Mouse (Mus musculus): ENCODE data around the gene Ctss.
"Not testable (repeated sequence)": the region's sequence is repeated elsewhere in the genome, so short reads cannot be mapped to it uniquely, and the experiment has no call there.

The Ctss gene

GRCm38 (mm10) chr3:95538936-95539335 is 12.3 kb downstream of the Ctss start:
- DNase-seq, result no peak

DNA sequence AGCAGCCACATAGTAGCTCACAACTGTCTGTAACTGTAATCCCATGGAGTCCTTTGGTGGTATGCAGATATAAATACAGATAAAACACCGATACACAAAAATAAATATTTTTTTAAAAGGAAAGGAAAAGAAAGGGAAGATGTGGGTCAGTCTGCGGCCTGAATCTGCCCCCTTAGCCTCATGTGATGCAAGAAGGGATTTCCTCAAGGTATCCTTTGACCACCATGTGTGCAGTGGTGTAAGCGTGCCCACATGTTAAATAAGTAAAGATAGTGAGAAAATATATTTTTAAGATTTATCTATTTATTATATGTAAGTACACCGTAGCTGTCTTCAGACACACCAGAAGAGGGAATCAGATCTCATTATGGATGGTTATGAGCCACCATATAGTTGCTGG is 13.3 kb downstream of the Ctss start:
- DNase-seq, result no peak

- DNase-seq, result not testable (repeated sequence)
Observed at GRCm38 (mm10) chr3:95541186-95541585, 14.6 kb downstream of the Ctss start.

- no peak for DNase-seq
Observed at GRCm38 (mm10) chr3:95542171-95542570, 15.6 kb downstream of the Ctss start.

GRCm38 (mm10) chr3:95542981-95543380 is 16.4 kb downstream of the Ctss start:
- DNase-seq, result no peak

- DNase-seq, result no peak
Observed at GRCm38 (mm10) chr3:95550176-95550575, 23.6 kb downstream of the Ctss start.

GRCm38 (mm10) chr3:95553986-95554385 is 27.4 kb downstream of the Ctss start:
- DNase-seq, result no peak

GRCm38 (mm10) chr3:95559437-95559836 is 32.9 kb downstream of the Ctss start, which contains the start of gene Hormad1:
Gene Hormad1 (plus strand): TSS chr3:95559677.
- DNase-seq, result no peak

- no peak for DNase-seq
Observed at GRCm38 (mm10) chr3:95560738-95561137, 34.2 kb downstream of the Ctss start.

DNA sequence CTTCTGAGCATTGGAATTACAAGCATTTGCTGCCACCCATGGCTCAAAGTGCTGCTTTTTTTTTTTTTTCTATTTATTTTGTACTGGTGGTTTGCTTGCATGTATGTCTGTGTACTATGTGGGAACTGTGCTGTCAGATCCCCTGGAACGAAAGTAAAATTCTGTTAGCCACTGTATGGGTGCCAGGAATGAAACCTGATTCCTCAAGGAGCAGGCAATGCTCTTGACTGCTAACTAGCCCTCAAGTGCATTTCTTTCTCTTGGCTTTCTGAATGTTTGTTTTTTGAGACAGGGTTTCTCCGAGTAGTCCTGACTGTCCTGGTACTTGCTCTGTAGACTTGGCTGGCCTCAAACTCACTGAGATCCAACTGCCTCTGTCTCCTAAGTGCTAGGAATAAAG is 35.2 kb downstream of the Ctss start:
- DNase-seq, result no peak

DNA sequence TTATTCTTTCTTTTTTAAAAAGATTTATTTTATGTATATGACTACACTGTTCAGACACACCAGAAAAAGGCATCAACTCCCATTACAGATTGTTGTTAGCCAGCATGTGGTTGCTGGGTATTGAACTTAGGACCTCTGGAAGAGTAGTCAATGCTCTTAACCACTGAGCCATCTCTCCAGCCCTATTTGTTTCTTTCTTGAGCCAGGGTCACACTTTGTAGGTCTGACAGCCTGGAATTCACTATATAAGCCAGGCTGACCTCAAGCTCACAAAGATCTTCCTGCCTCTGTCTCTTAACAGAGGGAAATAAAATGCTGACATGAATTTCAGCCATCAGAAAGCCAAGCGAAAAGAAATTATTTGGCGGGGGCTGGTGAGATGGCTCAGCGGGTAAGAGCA is 43.0 kb downstream of the Ctss start:
- no peak for DNase-seq

DNA sequence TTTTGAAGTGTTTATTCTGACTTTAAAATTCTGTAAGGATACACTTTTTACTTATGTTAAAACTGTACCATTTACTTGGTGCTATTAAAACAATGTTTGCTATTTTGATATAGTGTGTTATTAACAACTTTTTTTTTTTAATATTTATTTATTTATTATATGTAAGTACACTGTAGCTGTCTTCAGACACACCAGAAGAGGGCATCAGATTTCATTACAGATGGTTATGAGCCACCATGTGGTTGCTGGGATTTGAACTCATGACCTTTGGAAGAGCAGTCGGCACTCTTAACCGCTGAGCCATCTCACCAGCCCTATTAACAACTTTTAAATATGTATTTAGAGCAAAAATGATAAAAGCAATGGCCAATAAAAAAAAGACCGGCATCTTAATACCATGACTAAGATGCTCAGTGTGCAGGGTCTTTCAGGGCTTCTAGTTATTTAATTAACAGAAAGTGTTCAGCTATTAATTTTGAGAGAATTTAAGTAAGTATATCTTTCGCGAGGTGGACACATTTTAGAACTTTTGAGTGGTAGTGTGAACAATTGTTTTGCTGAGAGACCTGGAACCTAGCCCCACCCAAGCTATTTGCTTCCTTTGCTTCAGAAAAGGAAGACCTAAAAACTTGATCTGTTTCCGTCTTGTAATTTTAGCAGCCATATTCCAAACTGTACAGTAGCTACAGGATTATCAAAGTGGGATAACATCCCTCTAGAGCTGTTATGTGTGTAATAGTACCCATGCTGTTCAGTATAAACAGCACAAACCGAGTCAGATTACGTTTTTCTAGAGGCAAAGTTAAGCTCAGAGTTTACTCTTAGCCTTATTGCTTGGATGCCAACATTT is 61.4 kb downstream of the Ctss start:
- no peak for DNase-seq

- peak; percentile 98 for DNase-seq
Observed at GRCm38 (mm10) chr3:95588604-95589086, 62.1 kb downstream of the Ctss start, which contains the start of gene Golph3l. Gene Golph3l (plus strand): TSS chr3:95588934.

DNA sequence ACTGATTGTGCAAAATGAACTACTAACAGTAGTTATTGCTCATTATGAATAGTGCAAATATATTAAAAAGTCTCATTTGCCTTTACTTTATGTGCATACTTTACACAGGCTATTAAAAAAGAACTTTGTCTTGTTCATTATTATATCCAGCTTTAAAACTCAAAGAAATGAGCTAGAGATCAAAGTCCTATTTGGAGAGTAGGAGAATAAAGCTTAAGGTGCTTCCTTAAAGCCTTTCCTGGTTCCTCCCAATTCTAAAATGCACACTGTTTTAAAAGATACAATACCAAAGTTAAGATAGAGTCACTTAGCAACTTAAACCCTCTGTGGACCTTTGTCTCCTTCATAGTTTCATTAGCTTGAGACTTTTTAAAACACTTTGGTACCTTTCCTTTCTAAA is 72.1 kb downstream of the Ctss start:
- DNase-seq, result no peak

DNA sequence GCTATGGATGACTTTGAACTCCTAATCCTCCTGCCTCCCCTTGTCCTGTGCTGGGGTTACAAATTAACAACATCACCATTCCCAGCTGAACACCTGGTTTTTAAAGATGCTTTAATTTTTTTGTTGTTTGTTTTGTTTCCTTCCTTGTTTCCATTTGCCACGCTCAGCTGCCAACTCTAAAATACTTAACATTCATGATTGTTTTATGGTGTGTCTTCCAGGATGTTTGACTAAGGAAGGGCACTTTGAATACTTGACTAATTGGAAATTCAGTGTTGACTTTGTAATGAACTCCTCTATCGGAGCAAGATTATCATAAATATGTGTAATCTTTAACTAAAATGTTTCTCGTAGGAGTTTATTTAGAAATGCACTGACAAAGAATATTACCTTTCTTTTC is 74.7 kb downstream of the Ctss start:
- no peak for DNase-seq

Data from right cerebral cortex, adult 18-20 months (tissue).